Mouse (Mus musculus) olfactory bulb, adult 2 months (tissue): Measurements from ENCODE around the gene Nicn1.

Source experiments
- CTCF ChIP-seq: fragments of 200-500 bp; IDR thresholded peaks from 2 replicates; pipeline ENCODE4 v1.5.1; 2012; ENCODE audit warnings: low read depth, mild to moderate bottlenecking, low read length, moderate library complexity; ENCODE audit not compliant: insufficient read depth
- POLR2A ChIP-seq: fragments of 200-500 bp; IDR thresholded peaks from 2 replicates; pipeline ENCODE4 v1.6.1; 2012; ENCODE audit warnings: mild to moderate bottlenecking, low read depth, low read length, moderate library complexity; ENCODE audit not compliant: insufficient read depth

- TF ChIP-seq CTCF (no peak), POLR2A (no peak)
These were observed 6.5 kb downstream of the Nicn1 start, which contains the start of gene Amt for GRCm38 (mm10) chr9:108296453-108297355.
